Mouse (Mus musculus): ENCODE data around the gene Npas3.
"Not testable (repeated sequence)": the region's sequence is repeated elsewhere in the genome, so short reads cannot be mapped to it uniquely, and the experiment has no call there.

The Npas3 gene

GRCm38 (mm10) chr12:53248101-53248727 lies at the start of gene Npas3:
Gene Npas3, plus strand, starts transcription at chr12:53248677.
- in situ Hi-C loops (cut with MseI, MboI): loop anchor here (25.0 kb wide), 1 partner anchor 336 kb away; no protein-coding TSS in a partner anchor

- in situ Hi-C loops (cut with MseI, MboI): no loop called here
These were observed 31.3 kb upstream of the Npas3 start for GRCm38 (mm10) chr12:53217141-53217540.

GRCm38 (mm10) chr12:53222742-53223141 lies 25.7 kb upstream of the Npas3 start:
- in situ Hi-C loops (cut with MseI, MboI): no loop called here

- in situ Hi-C loops (cut with MseI, MboI): loop anchor here (25.0 kb wide), 1 partner anchor 315 kb away; no protein-coding TSS in a partner anchor
These were observed 21.1 kb upstream of the Npas3 start for GRCm38 (mm10) chr12:53227356-53227755.

GRCm38 (mm10) chr12:53229419-53229818 lies 19.1 kb upstream of the Npas3 start:
- in situ Hi-C loops (cut with MseI, MboI): loop anchor here (25.0 kb wide), 1 partner anchor 317 kb away; no protein-coding TSS in a partner anchor

- in situ Hi-C loops (cut with MseI, MboI): loop anchor here (25.0 kb wide), 1 partner anchor 334 kb away; no protein-coding TSS in a partner anchor
These were observed 2.3 kb upstream of the Npas3 start for GRCm38 (mm10) chr12:53246181-53246580.

GRCm38 (mm10) chr12:53246581-53247490 lies 1.6 kb upstream of the Npas3 start:
- in situ Hi-C loops (cut with MseI, MboI): loop anchor here (25.0 kb wide), 1 partner anchor 335 kb away; no protein-coding TSS in a partner anchor

GRCm38 (mm10) chr12:53247491-53248035 lies 914 bp upstream of the Npas3 start:
- in situ Hi-C loops (cut with MseI, MboI): loop anchor here (25.0 kb wide), 1 partner anchor 335 kb away; no protein-coding TSS in a partner anchor

- in situ Hi-C loops (cut with MseI, MboI): loop anchor here (25.0 kb wide), 1 partner anchor 336 kb away; no protein-coding TSS in a partner anchor
These were observed 319 bp downstream of the Npas3 start for GRCm38 (mm10) chr12:53248796-53249195.

GRCm38 (mm10) chr12:53251701-53252181 lies 3.3 kb downstream of the Npas3 start:
- in situ Hi-C loops (cut with MseI, MboI): no loop called here

- in situ Hi-C loops (cut with MseI, MboI): no loop called here
These were observed 3.7 kb downstream of the Npas3 start for GRCm38 (mm10) chr12:53252213-53252571.

- in situ Hi-C loops (cut with MseI, MboI): no loop called here
These were observed 4.3 kb downstream of the Npas3 start for GRCm38 (mm10) chr12:53252572-53253422.

- in situ Hi-C loops (cut with MseI, MboI): no loop called here
These were observed 5.1 kb downstream of the Npas3 start for GRCm38 (mm10) chr12:53253461-53254159.

GRCm38 (mm10) chr12:53254160-53254480 lies 5.6 kb downstream of the Npas3 start:
- in situ Hi-C loops (cut with MseI, MboI): no loop called here

- in situ Hi-C loops (cut with MseI, MboI): not testable (repeated sequence)
These were observed 26.0 kb downstream of the Npas3 start for GRCm38 (mm10) chr12:53274502-53274901.

GRCm38 (mm10) chr12:53277393-53277792 lies 28.9 kb downstream of the Npas3 start:
- in situ Hi-C loops (cut with MseI, MboI): no loop called here

GRCm38 (mm10) chr12:53290341-53290740 lies 41.9 kb downstream of the Npas3 start:
- in situ Hi-C loops (cut with MseI, MboI): no loop called here

- in situ Hi-C loops (cut with MseI, MboI): no loop called here
These were observed 42.4 kb downstream of the Npas3 start for GRCm38 (mm10) chr12:53290846-53291245.

GRCm38 (mm10) chr12:53292010-53292409 lies 43.5 kb downstream of the Npas3 start:
- in situ Hi-C loops (cut with MseI, MboI): no loop called here

- in situ Hi-C loops (cut with MseI, MboI): no loop called here
These were observed 44.2 kb downstream of the Npas3 start for GRCm38 (mm10) chr12:53292508-53293300.
